Mouse (Mus musculus) embryonic facial prominence, embryonic 13.5 days (tissue): ENCODE results near the gene Gm10192. TPM values are rescaled to one million over a fixed set of nuclear protein-coding genes. Genes with fewer than 3 reads are reported as not detected.

ENCODE experiments used
- ATAC-seq: fragments of 200-750 bp; cut with Nextera tagmentation; 2 replicates; pipeline ENCODE4 v1.8.0; 2017; ENCODE audit warnings: low read depth; ENCODE audit not compliant: insufficient number of reproducible peaks, insufficient read depth, low FRiP score, low TSS enrichment
- H3K27ac ChIP-seq: fragments of 300-500 bp; sonication (generic); 2 replicates; pipeline ENCODE4 v1.5.1; 2015; ENCODE audit warnings: moderate library complexity, mild to moderate bottlenecking, inconsistent platforms
- H3K27me3 ChIP-seq: fragments of 300-500 bp; sonication (generic); 2 replicates; pipeline ENCODE4 v1.6.1; 2015; ENCODE audit warnings: mild to moderate bottlenecking, inconsistent platforms
- H3K36me3 ChIP-seq: fragments of 300-500 bp; sonication (generic); 2 replicates; pipeline ENCODE4 v1.6.1; 2015; ENCODE audit warnings: mild to moderate bottlenecking, inconsistent platforms
- H3K4me1 ChIP-seq: fragments of 300-500 bp; sonication (generic); 2 replicates; pipeline ENCODE4 v1.6.1; 2015; ENCODE audit warnings: inconsistent platforms
- H3K4me2 ChIP-seq: fragments of 300-500 bp; sonication (generic); 2 replicates; pipeline ENCODE4 v1.6.1; 2015; ENCODE audit warnings: moderate library complexity, mild to moderate bottlenecking, inconsistent platforms
- H3K4me3 ChIP-seq: fragments of 300-500 bp; sonication (generic); 2 replicates; pipeline ENCODE4 v1.5.1; 2015; ENCODE audit warnings: mild to moderate bottlenecking, inconsistent platforms
- H3K9ac ChIP-seq: fragments of 300-500 bp; sonication (generic); 2 replicates; pipeline ENCODE4 v1.6.1; 2015; ENCODE audit warnings: mild to moderate bottlenecking, inconsistent platforms
- H3K9me3 ChIP-seq: fragments of 300-500 bp; sonication (generic); 2 replicates; pipeline ENCODE4 v1.6.1; 2016; ENCODE audit warnings: inconsistent platforms
- WGBS: fragments of 180-500 bp; shearing (Covaris S2); methylation state at CpG from one replicate; pipeline ENCODE4 v1.1.7; 2015; ENCODE audit warnings: mixed read lengths; 5-methylcytosine and 5-hydroxymethylcytosine counted together
- polyA plus RNA-seq: library from polyadenylated mRNA; unstranded; fragments of >200 nt; fragmentation: Nextera tagmentation; extraction: Ambion mirVana; gene quantifications from 2 replicates; pipeline ENCODE4 v1.2.1, GENCODE M21; 2015

The Gm10192 gene
- polyA plus RNA-seq, 1 experiment from 2014 or later, result not detected

DNA sequence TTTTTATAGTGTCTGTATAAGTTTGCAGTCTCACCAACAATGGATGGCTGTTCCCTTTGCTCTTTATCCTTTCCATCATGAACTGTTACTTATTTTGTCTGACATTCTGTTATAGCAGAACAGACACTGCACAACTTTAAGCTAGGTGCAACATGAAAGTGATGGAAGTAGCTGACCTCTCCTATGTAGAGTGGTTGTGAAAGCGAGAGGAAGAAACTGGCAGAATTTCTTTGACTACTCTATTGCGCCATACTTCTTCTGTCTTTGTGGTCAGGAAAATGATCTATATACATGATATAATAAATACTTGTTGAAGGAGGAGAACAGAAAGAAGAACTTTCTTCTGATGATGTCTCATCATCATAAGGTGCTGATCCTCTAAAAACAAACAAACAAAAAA is 40.5 kb downstream of the Gm10192 start:
- no peaks in the 10 kb centered on the region for H3K27me3 ChIP-seq
- H3K9me3 ChIP-seq, result no peaks in the 10 kb centered on the region
- ATAC-seq, result no peak
- H3K4me2 ChIP-seq, result no peak overlapping the region
- H3K4me3 ChIP-seq, result no peak overlapping the region
- no peak overlapping the region for H3K27ac ChIP-seq
- no peaks in the 10 kb centered on the region for H3K36me3 ChIP-seq
- H3K4me1 ChIP-seq, result no peaks in the 10 kb centered on the region
- 88% methylated on average over 2 of the region's 2 CpGs for WGBS
- H3K9ac ChIP-seq, result no peak overlapping the region
